Mouse (Mus musculus) left cerebral cortex, adult 2 months (tissue): Measurements from ENCODE around the gene Efcab11. TPM values are rescaled to one million over a fixed set of nuclear protein-coding genes. Genes with fewer than 3 reads are reported as not detected.
"Not testable (repeated sequence)": the region's sequence is repeated elsewhere in the genome, so short reads cannot be mapped to it uniquely, and the experiment has no call there.

Source experiments
- DNase-seq, 2 experiments: peaks; one replicate each; pipeline ENCODE4 v3.0.0; 2021 to 2022; ENCODE audit warnings: low spot score in 2 of 2, mixed read lengths in 1 of 2; ENCODE audit errors: extremely low spot score in 1 of 2
- H3K27ac ChIP-seq: fragments of 200-600 bp; 2 replicates; pipeline ENCODE4 v1.8.1; 2022
- H3K4me3 ChIP-seq: fragments of 200-600 bp; 2 replicates; pipeline ENCODE4 v1.8.1; 2022
- CTCF ChIP-seq: fragments of 200-600 bp; IDR thresholded peaks from 2 replicates; pipeline ENCODE4 v1.8.1; 2022; ENCODE audit warnings: antibody characterized with exemption, mild to moderate bottlenecking, moderate library complexity
- intact Hi-C: fragments of 180-260 bp; cut with DNase I; formaldehyde crosslinking; loops from one replicate; pipeline ENCODE4 v1.15.1; 2025
- total RNA-seq, 2 experiments: library from RNA; stranded (reverse); gene quantifications; 2 replicates each; pipeline ENCODE4 v1.2.3; 2021

The Efcab11 gene
- total RNA-seq, 2 experiments from 2014 or later, result 0.26 to 0.34 TPM

DNA sequence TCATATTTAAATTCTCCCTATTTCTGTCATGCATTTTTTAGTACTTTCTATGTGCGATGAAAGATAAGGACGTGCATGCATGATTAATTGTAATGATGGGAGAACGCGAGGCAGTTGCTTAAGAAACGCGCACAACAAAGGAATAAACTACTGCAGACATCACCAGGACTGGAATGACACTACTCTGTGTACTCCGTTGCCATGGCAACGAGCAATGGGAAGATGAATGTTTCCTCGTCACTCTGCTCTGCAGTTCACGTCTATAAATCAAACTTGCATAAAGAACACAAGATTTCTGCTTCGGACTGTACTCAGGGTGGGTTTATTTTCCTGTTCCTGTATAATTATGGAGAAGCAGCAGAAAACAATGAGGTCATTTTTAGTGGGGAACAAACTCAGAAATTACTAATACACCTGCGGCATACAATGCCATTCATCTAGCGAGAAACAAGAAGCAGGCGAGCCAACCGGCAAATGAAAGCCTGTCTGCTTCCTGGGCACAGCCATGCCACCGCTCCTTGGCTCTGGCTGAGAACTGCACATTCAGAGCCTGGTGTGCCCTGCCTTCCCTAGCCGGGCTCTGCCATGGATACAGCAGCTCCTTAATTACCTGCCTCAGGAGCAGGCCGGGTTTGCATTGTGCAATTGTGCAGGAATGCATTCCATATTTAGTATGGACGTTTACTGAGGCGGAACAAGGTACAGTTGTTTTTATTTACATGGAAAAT, 47.7 kb downstream of the Efcab11 start:
- TF ChIP-seq CTCF, result no peak
- intact Hi-C loops, result loop anchor here (5.0 kb wide), 1 partner anchor 209 kb away; no protein-coding TSS in a partner anchor
- Histone ChIP-seq H3K27ac (no peak overlapping the region), H3K4me3 (peak overlapping the region; percentile 7; the same call in 1 of the 2 replicates)
- DNase-seq, result peak; percentile 25 to 58

DNA sequence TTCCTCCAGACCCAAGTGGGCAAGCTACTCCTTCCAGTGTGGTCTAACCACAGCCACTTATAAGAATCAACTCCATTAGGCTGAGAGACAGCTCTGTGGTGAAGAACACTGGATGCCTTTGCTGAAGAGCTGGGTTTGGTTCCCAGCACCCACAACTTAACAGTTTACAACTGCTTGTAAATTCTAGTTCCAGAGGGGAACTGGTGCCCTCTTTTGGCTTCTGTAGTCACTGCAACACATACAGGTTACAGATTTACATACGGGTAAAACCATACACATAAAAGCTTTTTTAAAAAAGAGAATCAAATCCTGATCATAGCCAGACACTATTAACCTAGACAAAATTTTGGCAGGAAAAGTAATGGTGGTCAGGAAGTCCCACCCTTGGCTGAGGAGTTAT, 50.8 kb downstream of the Efcab11 start:
- TF ChIP-seq CTCF, result peak; percentile 37
- no peak for DNase-seq
- intact Hi-C loops, result no loop called here
- H3K4me3 ChIP-seq, result no peak overlapping the region
- H3K27ac ChIP-seq, result no peak overlapping the region

DNA sequence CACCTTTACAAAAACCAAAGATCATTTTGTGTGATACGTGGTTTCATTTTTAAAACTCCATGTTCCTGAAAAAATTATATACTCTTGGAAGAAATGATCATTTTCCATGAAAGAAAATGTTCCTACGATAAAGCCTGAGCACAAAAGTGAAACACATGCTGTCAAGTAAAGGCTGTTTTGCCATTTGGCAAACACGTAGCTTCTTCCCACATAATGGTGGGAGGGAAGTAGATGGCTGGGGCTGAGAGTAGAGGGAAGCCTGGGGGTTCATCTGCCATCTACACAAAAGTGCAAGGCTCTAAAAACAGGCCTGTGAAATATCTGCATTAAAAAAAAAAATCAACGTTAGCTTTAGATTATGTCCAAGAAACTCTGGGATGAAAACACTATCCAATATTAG, 61.6 kb downstream of the Efcab11 start:
- Histone ChIP-seq H3K27ac (no peak overlapping the region), H3K4me3 (peak overlapping the region; percentile 13; the same call in 1 of the 2 replicates)
- intact Hi-C loops, result no loop called here
- DNase-seq, result no peak
- TF ChIP-seq CTCF, result no peak

DNA sequence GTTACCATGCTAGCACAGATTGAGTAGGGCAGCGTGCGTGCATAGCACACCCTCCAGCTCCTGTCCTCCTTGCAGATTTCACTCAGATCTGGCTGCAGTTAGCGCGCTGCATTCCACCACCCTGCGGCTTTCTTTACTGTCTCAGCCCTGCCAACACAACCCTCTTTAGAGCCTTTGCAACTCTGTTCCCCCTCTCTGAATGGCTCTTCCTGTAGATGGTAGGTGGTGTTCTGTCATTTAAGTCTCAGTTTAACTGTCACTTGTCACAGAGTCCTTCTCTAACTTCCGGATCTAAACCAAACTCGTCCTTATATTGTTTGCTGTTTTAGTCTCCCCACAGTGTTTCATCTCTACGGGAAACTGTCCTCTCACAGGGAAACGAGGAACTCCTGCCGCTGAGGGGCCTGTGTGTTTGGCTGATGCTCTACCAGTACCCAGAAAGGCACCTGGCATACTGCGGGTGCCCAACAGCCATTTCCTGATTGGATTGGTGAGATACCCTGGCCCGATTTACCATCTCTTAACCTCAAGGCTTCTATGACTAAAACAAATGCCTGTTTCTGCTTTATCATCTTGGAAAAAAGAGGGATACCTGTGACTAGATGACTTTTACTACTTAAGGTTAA, 62.8 kb downstream of the Efcab11 start:
- Histone ChIP-seq H3K27ac (no peak overlapping the region), H3K4me3 (no peak overlapping the region)
- no peak for DNase-seq
- no peak for TF ChIP-seq CTCF
- intact Hi-C loops, result no loop called here

DNA sequence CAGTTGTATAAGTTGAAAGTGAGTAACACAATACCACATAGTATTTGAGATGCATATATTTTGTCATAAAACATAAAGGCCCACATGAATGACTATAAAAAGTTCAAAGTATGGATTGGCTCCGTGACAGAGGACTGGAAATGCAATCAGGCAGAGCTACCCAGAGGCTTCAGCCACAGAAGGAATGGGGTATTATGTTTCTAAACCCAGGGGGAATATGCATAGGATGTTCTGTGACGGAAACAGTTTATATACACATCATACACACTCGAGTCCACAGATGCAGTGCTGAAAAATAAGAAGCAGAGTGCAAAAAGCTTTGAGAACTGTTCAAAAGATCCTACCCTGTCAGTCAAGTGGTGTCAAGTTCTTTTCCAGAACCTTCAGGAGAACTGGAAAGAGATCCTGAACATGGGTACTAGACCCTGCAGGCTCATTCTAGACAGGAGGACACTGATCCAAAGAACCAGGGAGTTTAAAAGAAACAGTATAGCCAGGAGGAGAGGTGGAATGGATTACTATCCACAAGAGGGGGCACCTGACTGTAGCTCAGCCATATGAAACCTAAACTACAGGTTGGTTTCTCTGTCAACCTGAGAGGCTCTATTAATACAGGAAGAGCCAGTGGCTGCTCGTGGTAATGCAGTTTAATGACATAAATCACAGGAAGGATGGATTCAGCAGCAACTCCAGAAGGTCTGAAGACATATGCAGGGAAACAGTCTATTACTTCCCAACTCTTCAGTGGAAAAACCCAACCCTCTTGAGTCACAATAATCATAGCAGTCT, 64.9 kb downstream of the Efcab11 start:
- intact Hi-C loops, result no loop called here
- H3K4me3 ChIP-seq, result no peak overlapping the region
- TF ChIP-seq CTCF, result no peak; the same call in none of the 2 replicates
- no peak overlapping the region for H3K27ac ChIP-seq
- DNase-seq, result no peak

DNA sequence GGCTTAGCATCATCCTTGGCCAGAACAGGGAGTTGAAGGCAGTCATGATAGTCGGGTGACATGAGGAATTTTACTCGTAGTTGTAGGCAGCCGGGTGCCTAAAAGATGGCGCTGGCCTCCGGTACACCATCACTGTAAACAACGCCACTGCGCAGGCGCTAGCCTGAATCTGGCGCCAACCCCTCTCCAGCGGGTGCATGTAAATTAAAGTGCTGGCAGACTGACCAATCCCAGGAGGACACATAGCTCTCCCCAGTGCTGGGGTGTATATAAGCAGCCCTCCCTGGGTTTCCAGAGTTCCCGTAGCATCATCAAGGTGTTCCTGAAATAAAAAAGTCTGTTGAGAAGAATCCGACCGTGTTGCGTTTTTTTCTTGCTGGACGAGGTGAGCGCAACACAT, 66.2 kb downstream of the Efcab11 start:
- intact Hi-C loops, H3K4me3 ChIP-seq, DNase-seq, H3K27ac ChIP-seq: not testable (repeated sequence)

DNA sequence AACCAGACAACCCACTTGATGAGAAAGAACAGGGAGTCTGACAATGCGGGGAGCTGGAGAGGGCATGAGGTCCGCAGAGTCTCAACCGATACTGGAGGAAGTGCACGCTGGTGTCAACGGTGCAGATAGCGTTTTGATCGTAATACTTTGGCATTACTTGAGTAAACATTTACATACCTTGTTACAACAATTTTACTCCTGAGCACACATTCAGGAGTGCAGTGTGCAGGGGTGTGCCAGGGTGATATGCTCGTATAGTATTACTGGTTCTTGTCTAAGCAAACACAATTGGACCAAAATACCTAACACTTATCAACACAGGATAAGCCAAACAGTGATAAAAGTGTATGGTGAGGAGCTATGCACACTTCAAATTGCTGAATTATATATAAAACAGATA, 69.0 kb downstream of the Efcab11 start:
- no peak for TF ChIP-seq CTCF
- no peak for DNase-seq
- no peak overlapping the region for H3K4me3 ChIP-seq

DNA sequence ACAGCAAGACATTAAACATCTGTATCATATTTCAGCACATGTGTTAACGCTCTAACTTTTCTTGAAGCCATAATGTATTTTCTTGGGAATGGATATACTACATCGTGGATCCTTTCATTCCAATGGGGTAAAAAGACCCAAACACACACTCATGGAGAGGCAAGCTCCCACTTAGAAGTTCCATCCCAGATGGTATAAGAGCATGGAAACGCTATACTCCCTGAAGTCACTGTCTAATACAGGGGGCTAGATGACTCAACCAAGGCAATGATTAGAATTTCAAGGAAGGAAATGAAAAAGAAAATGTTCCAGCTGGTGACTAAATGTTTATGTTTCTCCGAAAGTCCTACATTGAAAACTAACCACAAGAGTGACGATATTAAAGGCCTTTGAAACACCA, 76.3 kb downstream of the Efcab11 start:
- DNase-seq, result no peak
- Histone ChIP-seq H3K27ac (no peak overlapping the region), H3K4me3 (no peak overlapping the region)
- intact Hi-C loops, result no loop called here
- no peak for TF ChIP-seq CTCF

More for the DNA sequence above, 69.0 kb downstream of the Efcab11 start:
- no peak overlapping the region for H3K27ac ChIP-seq
- intact Hi-C loops, result no loop called here

DNA sequence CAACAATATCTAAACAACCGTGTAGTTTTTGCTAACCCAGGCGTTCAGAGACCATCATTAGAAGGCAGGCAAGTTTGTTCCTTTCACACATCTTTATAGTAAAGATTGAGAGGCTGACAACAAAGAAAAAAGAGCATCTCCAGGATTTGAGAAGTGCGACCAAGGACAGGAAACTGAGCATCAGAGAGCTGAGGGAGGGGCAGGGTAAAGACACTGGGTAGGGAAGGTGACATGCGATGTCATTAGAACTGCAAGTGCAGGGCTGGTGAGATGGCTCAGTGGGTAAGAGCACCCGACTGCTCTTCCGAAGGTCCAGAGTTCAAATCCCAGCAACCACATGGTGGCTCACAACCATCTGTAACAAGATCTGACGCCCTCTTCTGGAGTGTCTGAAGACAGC, 77.5 kb downstream of the Efcab11 start:
- not testable (repeated sequence) for H3K27ac ChIP-seq

DNA sequence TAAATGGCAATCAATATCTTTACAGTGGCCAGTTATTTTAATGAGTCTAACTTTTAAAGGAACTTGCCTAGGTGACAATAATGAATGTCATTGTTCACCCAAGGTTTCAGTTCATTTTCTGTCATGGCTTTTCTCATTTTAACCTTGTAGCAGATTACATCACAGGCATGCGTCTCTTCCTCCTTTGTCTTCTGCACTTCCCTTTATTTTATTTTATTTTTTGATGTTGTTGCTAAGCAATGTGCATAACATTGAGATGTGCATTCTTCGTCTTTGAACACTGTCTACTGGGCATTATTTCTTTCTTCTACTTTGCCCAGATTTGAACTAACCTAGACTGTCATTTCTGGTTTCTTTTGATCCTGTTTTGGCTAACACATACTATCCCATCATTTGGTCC, 88.3 kb downstream of the Efcab11 start:
- Histone ChIP-seq H3K4me3 (no peak overlapping the region), H3K27ac (no peak overlapping the region)
- intact Hi-C loops, result no loop called here
- no peak for DNase-seq
- TF ChIP-seq CTCF, result no peak

More for the DNA sequence above, 77.5 kb downstream of the Efcab11 start:
- intact Hi-C loops, H3K4me3 ChIP-seq, DNase-seq: not testable (repeated sequence)

DNA sequence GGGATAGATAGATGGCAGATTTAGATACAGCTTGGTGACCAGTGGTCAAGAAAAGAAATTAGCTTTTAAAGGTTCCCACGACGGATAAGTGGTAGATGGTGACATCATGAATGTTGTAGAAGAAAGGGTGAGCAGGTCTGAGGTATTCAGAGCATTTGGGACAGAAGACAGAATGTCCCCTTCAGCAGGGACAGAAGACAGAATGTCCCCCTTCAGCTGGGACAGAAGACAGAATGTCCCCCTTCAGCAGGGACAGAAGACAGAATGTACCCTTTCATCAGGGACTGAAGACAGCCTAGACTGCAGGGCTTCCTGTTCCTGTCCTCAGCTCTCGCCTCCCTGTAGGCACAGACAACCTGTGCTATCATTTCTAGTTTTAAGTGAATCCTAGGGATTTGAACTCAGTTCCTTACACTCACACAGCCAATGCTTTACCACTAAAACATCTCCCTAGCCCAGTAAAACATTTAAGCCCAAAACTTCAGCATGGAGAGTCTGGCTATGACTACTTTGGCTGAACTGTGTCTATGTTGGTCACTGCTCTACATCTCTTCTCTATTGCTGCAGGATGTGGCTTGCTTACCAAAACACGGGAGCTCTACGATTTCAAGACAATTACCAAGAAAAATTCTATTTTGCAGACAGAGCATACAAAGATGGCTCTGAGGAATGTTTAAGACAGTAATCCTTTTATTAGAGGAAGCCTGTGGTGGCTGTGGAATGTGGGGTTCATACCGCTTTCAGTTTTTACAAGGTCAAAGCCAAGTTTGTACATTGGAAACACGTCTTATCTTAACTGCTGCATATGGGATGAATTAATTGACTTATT, 89.2 kb downstream of the Efcab11 start:
- Histone ChIP-seq H3K4me3 (no peak overlapping the region), H3K27ac (no peak overlapping the region)
- intact Hi-C loops, result no loop called here
- DNase-seq, result no peak
- no peak for TF ChIP-seq CTCF
